Mouse (Mus musculus) brain, embryonic 14.5 days (tissue): ENCODE data around the gene Ndufa13. TPM values are rescaled to one million over a fixed set of nuclear protein-coding genes. Genes with fewer than 3 reads are reported as not detected.

Experiments
- DNase-seq: peaks from one replicate; pipeline ENCODE4 v3.0.0-alpha.2; 2011; ENCODE audit warnings: low read depth
- CTCF ChIP-seq: fragments of 200-500 bp; IDR thresholded peaks from 2 replicates; pipeline ENCODE4 v1.5.1; 2012; ENCODE audit warnings: inconsistent platforms, mild to moderate bottlenecking, moderate library complexity, borderline replicate concordance; ENCODE audit not compliant: insufficient read depth, insufficient read length; ENCODE audit errors: extremely low read depth
- POLR2A ChIP-seq: fragments of 200-500 bp; IDR thresholded peaks from 2 replicates; pipeline ENCODE4 v1.6.1; 2012; ENCODE audit warnings: mild to moderate bottlenecking, inconsistent platforms, borderline replicate concordance; ENCODE audit not compliant: poor library complexity, insufficient read depth, insufficient read length, severe bottlenecking; ENCODE audit errors: extremely low read depth
- polyA plus RNA-seq: library from polyadenylated mRNA; depleted of rRNA; stranded (reverse); fragments of >200 nt; gene quantifications from 2 replicates; pipeline ENCODE4 v1.2.3, GENCODE M21; 2012; rRNA removed

Gene Ndufa13
- polyA plus RNA-seq, 1 experiment = 84.2 TPM

DNA sequence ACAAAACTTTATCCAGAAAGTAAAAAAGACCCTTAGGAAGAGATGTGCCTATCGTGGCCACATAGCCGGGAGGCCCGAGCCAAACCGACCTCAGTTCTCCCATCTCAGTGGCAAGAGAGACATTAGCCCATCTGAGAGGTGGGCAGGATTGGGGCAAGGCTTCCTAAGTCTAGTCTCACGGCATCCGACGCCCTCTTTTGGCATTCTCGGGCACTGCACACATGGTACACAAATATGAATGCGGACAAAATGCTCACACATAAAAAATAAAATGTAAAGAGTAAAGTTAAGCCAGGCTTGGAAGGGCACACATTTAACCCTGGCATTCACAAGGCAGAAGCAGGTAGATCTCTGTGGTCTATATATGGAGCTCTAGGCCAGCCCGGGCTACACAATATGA is 48.5 kb downstream of the Ndufa13 start:
- TF ChIP-seq POLR2A (no peak), CTCF (no peak)
- DNase-seq = no peak

DNA sequence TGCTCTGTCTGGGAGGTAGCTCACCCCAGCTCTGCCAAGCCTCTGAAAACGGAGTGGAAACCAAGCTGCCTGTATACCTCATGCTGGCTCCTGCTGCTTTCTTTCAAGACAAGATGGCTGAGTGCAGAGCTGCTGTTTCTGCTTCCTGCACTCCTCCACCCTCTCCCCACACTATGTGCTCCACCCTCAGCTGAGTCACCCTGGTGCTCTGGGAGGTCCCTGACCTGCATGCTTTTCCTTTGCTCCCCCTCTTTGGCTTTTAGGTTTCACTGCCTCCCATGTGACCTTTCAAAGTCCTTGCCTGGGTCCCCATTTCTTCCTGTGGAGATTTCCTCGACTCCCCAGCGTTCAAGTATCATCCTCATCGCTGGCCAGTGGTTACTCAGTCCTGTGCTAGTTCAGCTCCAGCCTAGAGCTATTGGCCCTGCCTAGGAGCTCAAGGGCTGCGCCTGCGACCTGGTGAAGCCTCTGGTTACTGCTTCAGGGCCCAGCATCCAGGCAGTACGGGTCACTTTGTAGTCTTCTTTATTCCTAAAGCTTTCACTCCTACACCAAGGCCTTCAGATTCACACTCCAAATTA is 51.3 kb downstream of the Ndufa13 start:
- no peak for TF ChIP-seq CTCF
- no peak for TF ChIP-seq POLR2A
- DNase-seq = no peak

- TF ChIP-seq CTCF (peak; percentile 47; the same call in 1 of the 2 replicates), POLR2A (no peak)
- DNase-seq = no peak
These were observed 52.5 kb downstream of the Ndufa13 start for GRCm38 (mm10) chr8:69849899-69850298.

DNA sequence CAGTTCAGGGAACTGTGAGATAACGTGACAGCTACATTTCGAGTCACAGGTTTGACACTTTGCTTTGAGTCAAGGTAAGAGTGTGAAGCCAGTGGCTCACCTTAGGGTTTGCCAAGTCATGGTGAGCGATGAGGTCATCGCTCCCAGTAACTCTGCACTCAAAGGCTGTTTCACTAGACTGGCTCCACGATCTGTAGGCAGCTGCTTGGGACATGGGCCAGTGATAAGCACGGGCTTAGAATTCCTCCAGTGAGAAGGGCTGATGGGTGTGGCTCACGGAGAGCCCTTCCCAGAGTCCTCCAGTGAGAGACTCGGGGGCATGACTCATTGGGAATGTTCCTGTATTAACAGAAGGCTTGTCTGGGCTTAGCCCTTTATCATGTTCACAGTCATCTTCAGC is 53.4 kb downstream of the Ndufa13 start:
- DNase-seq = no peak
- TF ChIP-seq POLR2A = no peak

DNA sequence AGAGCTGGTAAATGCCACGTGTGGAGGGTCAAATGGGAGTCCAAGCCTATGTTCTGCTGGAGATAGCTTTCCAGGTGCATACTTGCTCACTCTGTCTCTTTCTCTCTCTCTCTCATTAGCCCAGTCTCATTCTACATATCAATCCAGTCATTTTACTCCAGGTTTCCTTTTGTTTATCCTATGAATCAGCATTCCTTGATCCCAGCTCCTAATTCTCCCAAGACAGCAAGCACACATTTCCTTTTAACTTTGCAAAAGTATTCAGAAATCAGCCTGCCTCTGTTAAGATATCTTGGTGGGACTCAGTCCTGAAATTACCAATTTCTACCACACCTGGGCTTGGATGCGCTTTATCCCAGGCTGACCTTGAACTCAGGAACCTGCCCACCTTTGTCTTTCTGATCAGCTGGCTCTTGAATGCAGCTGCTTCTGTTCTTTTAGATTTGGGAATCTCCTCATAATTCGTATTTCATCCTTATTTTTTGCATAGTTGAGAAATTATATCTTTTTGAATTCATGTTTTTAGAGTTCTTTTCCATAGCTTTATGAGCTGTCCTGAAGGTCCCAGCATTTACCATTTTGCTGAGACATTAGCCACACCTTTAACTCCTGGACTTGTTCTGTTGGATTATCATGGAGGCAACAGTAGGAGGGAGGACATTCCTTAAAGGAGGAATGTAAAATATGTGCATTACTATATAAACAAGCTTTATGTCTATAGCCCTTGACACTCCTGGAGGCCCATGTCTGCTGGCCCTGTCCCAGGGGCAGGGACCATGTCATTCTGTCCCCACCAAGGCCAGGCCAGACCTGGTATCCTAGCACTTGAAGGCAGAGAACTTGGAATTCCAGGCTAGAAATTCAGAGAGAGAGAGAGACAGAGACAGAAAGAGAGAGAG is 54.9 kb downstream of the Ndufa13 start:
- DNase-seq = no peak

More for the DNA sequence above, 54.9 kb downstream of the Ndufa13 start:
- no peak for TF ChIP-seq POLR2A
- no peak for TF ChIP-seq CTCF

Other genes with a start within 250 kb of the Ndufa13 start
- 2.3 and 2.9 TPM in 2 replicates for gene Zfp964, start 248.1 kb downstream of the Ndufa13 start, polyA plus RNA-seq
- gene Zfp869, start 191.8 kb downstream of the Ndufa13 start, polyA plus RNA-seq = 13.5 and 14.3 TPM in 2 replicates
- 9.4 and 9.6 TPM in 2 replicates for gene Zfp963, start 152.6 kb downstream of the Ndufa13 start, polyA plus RNA-seq
- gene Gm20422, start 127.7 kb downstream of the Ndufa13 start, polyA plus RNA-seq = 1.4 and 1.6 TPM in 2 replicates
- 85.0 and 112 TPM in 2 replicates for gene Atp13a1, start 111.4 kb downstream of the Ndufa13 start, polyA plus RNA-seq
- gene Zfp866, start 111.4 kb downstream of the Ndufa13 start, polyA plus RNA-seq = 31.2 and 44.6 TPM in 2 replicates
- gene Gmip, start 93.9 kb downstream of the Ndufa13 start, polyA plus RNA-seq = 72.5 and 80.2 TPM in 2 replicates
- gene Lpar2, start 80.1 kb downstream of the Ndufa13 start, polyA plus RNA-seq = 7.2 and 8.0 TPM in 2 replicates
- gene Pbx4, start 70.1 kb downstream of the Ndufa13 start, polyA plus RNA-seq = 38.6 and 43.6 TPM in 2 replicates
- 5.0 and 5.6 TPM in 2 replicates for gene Cilp2, start 14.9 kb downstream of the Ndufa13 start, polyA plus RNA-seq
- gene Tssk6, start 374 bp downstream of the Ndufa13 start, polyA plus RNA-seq = 0.37 and 0.53 TPM in 2 replicates
- gene Yjefn3, start 154 bp upstream of the Ndufa13 start, polyA plus RNA-seq = 12.6 and 13.0 TPM in 2 replicates
- 33.6 and 41.2 TPM in 2 replicates for gene Gatad2a, start 93.8 kb upstream of the Ndufa13 start, polyA plus RNA-seq
- gene Mau2, start 140.2 kb upstream of the Ndufa13 start, polyA plus RNA-seq = 120 and 138 TPM in 2 replicates
- 22.4 and 32.4 TPM in 2 replicates for gene Sugp1, start 140.3 kb upstream of the Ndufa13 start, polyA plus RNA-seq
- gene Tm6sf2, start 170.4 kb upstream of the Ndufa13 start, polyA plus RNA-seq = 8.1 and 10.4 TPM in 2 replicates
- gene Hapln4, start 180.9 kb upstream of the Ndufa13 start, polyA plus RNA-seq = 0.26 and 0.74 TPM in 2 replicates
- 69.8 and 144 TPM in 2 replicates for gene Ncan, start 218.3 kb upstream of the Ndufa13 start, polyA plus RNA-seq
- gene Nr2c2ap, start 228.8 kb upstream of the Ndufa13 start, polyA plus RNA-seq = 17.5 and 24.0 TPM in 2 replicates
- 19.1 and 20.0 TPM in 2 replicates for gene Rfxank, start 236.6 kb upstream of the Ndufa13 start, polyA plus RNA-seq
- gene Borcs8, start 236.9 kb upstream of the Ndufa13 start, polyA plus RNA-seq = 93.3 and 126 TPM in 2 replicates
- gene Mef2b, start 237.2 kb upstream of the Ndufa13 start, polyA plus RNA-seq = 0.22 and 0.33 TPM in 2 replicates